Mouse (Mus musculus): ENCODE data around the gene Gngt1.
A peak's percentile ranks its signal among the peaks of the same experiment; 100 is the strongest.

Gngt1 gene

GRCm38 (mm10) chr6:3993492-3993891 lies at the start of gene Gngt1:
Gngt1 (plus strand) TSS chr6:3993792.
- DNase-seq (ENCODE audit: low spot score in 2 of 2), result no peak

- DNase-seq (ENCODE audit: low spot score in 2 of 2), result no peak
Observed at GRCm38 (mm10) chr6:3954969-3955368, 38.6 kb upstream of the Gngt1 start.

- peak; percentile 3 to 18 for DNase-seq (ENCODE audit: low spot score in 2 of 2)
Observed at GRCm38 (mm10) chr6:3967676-3968626, 25.6 kb upstream of the Gngt1 start.

- DNase-seq (ENCODE audit: low spot score in 2 of 2), result no peak
Observed at GRCm38 (mm10) chr6:3973679-3974078, 19.9 kb upstream of the Gngt1 start.

GRCm38 (mm10) chr6:3982661-3983284 lies 10.8 kb upstream of the Gngt1 start:
- no peak for DNase-seq (ENCODE audit: low spot score in 2 of 2)

- DNase-seq (ENCODE audit: low spot score in 2 of 2), result no peak
Observed at GRCm38 (mm10) chr6:3988750-3989149, 4.8 kb upstream of the Gngt1 start, which contains the start of gene Tfpi2. Tfpi2 (minus strand) TSS chr6:3988919.

- DNase-seq (ENCODE audit: low spot score in 2 of 2), result no peak
Observed at GRCm38 (mm10) chr6:3998089-3998488, 4.5 kb downstream of the Gngt1 start.

GRCm38 (mm10) chr6:3999296-3999695 lies 5.7 kb downstream of the Gngt1 start:
- no peak for DNase-seq (ENCODE audit: low spot score in 2 of 2)

- no peak for DNase-seq (ENCODE audit: low spot score in 2 of 2)
Observed at GRCm38 (mm10) chr6:4000716-4001115, 7.1 kb downstream of the Gngt1 start.

GRCm38 (mm10) chr6:4003445-4003844 lies 9.9 kb downstream of the Gngt1 start:
- no peak for DNase-seq (ENCODE audit: low spot score in 2 of 2)

- peak in 1 of 2 experiments; percentile 21 for DNase-seq (ENCODE audit: low spot score in 2 of 2)
Observed at GRCm38 (mm10) chr6:4003890-4004306, 10.3 kb downstream of the Gngt1 start, which contains the start of gene Gng11. Gng11 (plus strand) TSS chr6:4003904.

- no peak for DNase-seq (ENCODE audit: low spot score in 2 of 2)
Observed at GRCm38 (mm10) chr6:4004808-4005207, 11.2 kb downstream of the Gngt1 start.

GRCm38 (mm10) chr6:4008501-4009040 lies 15.0 kb downstream of the Gngt1 start:
- no peak for DNase-seq (ENCODE audit: low spot score in 2 of 2)

- DNase-seq (ENCODE audit: low spot score in 2 of 2), result no peak
Observed at GRCm38 (mm10) chr6:4009548-4009947, 16.0 kb downstream of the Gngt1 start.

GRCm38 (mm10) chr6:4022645-4023044 lies 29.1 kb downstream of the Gngt1 start:
- no peak for DNase-seq (ENCODE audit: low spot score in 2 of 2)

- no peak for DNase-seq (ENCODE audit: low spot score in 2 of 2)
Observed at GRCm38 (mm10) chr6:4026367-4026766, 32.8 kb downstream of the Gngt1 start.

- DNase-seq (ENCODE audit: low spot score in 2 of 2), result no peak
Observed at GRCm38 (mm10) chr6:4030956-4031355, 37.4 kb downstream of the Gngt1 start.

- DNase-seq (ENCODE audit: low spot score in 2 of 2), result no peak
Observed at GRCm38 (mm10) chr6:4041821-4042220, 48.2 kb downstream of the Gngt1 start.
